Mouse (Mus musculus) testis, postnatal 14 days (tissue): ENCODE measurements around the gene Amh.
"Not testable (repeated sequence)": the region's sequence is repeated elsewhere in the genome, so short reads cannot be mapped to it uniquely, and the experiment has no call there.

Source experiments
- DNase-seq: peaks from one replicate; pipeline ENCODE4 v3.0.0; 2021; ENCODE audit warnings: low spot score

The Amh gene

GRCm38 (mm10) chr10:80808099-80808984 lies 3.3 kb downstream of the Amh start:
- no peak for DNase-seq

- no peak for DNase-seq
Observed at GRCm38 (mm10) chr10:80808985-80809632, 4.1 kb downstream of the Amh start.

GRCm38 (mm10) chr10:80810084-80810483 lies 5.0 kb downstream of the Amh start:
- DNase-seq = no peak

GRCm38 (mm10) chr10:80812391-80813041 lies 7.5 kb downstream of the Amh start:
- no peak for DNase-seq

GRCm38 (mm10) chr10:80813366-80813765 lies 8.3 kb downstream of the Amh start, which contains the start of gene Jsrp1:
Gene Jsrp1 (minus strand): TSS chr10:80813498.
- no peak for DNase-seq

GRCm38 (mm10) chr10:80814800-80815199 lies 9.8 kb downstream of the Amh start:
- no peak for DNase-seq

- DNase-seq = not testable (repeated sequence)
Observed at GRCm38 (mm10) chr10:80816303-80816702, 11.3 kb downstream of the Amh start.

- no peak for DNase-seq
Observed at GRCm38 (mm10) chr10:80817164-80817563, 12.1 kb downstream of the Amh start.

GRCm38 (mm10) chr10:80817955-80818354 lies 12.9 kb downstream of the Amh start:
- not testable (repeated sequence) for DNase-seq

GRCm38 (mm10) chr10:80818599-80819281 lies 13.7 kb downstream of the Amh start:
- DNase-seq = peak; percentile 72

GRCm38 (mm10) chr10:80819406-80819805 lies 14.4 kb downstream of the Amh start:
- DNase-seq = no peak

GRCm38 (mm10) chr10:80821991-80822390 lies 16.9 kb downstream of the Amh start:
- no peak for DNase-seq

- DNase-seq = no peak
Observed at GRCm38 (mm10) chr10:80822528-80822927, 17.5 kb downstream of the Amh start.

GRCm38 (mm10) chr10:80823316-80823715 lies 18.3 kb downstream of the Amh start:
- no peak for DNase-seq

- peak; percentile 82 for DNase-seq
Observed at GRCm38 (mm10) chr10:80823847-80824643, 19.0 kb downstream of the Amh start.

- no peak for DNase-seq
Observed at GRCm38 (mm10) chr10:80824827-80825226, 19.8 kb downstream of the Amh start.

- peak; percentile 99 for DNase-seq
Observed at GRCm38 (mm10) chr10:80826151-80827062, 21.4 kb downstream of the Amh start, which contains the start of gene Oaz1. Gene Oaz1 (plus strand): TSS chr10:80826656.

GRCm38 (mm10) chr10:80827063-80827869 lies 22.2 kb downstream of the Amh start:
- DNase-seq = no peak

GRCm38 (mm10) chr10:80827870-80828420 lies 22.9 kb downstream of the Amh start:
- DNase-seq = no peak
